Mouse (Mus musculus) frontal cortex, adult (tissue): ENCODE measurements at regions not wholly inside any gene's neighbourhood (a gene's known extent, or its start where the extent isn't known, plus 50 kb on each side); places are given as distances from the start of the nearest gene placed in this dataset.
A peak's percentile ranks its signal among the peaks of the same experiment; 100 is the strongest.

Experiments used
- ATAC-seq: cut with Nextera tagmentation; 2 replicates; pipeline ENCODE4 v1.9.2; 2017; ENCODE audit warnings: mild to moderate bottlenecking, moderate library complexity, mixed read lengths; ENCODE audit not compliant: low TSS enrichment

DNA sequence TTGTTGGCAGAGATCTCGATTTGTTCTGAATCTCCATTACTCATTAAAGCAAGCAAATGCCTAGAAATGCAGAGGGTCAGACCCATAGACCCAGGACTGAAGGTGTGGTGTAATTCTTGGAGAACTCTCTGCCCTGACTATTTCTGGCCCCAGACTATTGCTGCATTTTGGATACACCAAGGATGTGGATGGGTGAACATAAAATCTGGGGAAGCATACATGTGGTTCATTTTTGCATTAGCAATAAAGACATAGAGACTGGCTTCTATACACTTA is 303.0 kb downstream of the Meis1 start:
- ATAC-seq, result no peak

DNA sequence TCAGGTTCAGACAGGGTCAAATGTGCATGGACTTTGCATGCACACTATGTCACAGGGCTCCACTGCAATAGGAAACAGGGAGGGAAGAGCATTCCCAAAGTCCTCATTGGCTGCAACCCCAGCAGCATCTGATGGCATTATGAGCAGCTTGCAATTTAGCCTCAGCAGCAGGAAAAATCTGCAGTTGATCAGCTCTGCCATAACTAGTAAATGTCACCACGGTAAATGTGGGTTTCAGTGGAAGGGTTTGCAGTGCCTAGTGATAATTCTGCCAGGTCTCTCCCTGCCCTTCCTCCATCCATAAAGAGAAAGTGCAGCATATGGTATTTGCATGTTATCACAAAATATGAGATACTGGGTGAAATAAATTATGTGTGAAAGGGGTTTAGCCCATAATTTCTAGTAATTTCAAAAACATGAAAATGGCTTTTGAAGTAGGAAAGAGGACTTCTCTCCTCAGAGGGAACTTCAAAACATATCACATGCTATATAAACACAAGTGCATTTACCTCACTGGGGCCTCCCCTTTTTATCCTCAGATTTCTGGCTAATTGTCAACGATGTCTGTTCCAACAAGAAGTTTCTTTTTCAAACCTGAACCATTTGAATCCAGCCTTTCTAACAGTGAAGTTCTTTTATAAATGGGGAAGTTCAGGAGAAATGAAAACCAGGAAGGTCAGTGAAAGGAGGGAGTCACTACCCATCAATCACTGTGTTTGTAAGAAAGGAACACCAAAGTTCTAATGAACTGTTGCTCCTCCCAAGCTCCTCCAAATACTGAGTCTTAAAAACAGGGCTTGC is 303.5 kb downstream of the Meis1 start:
- ATAC-seq, result no peak

DNA sequence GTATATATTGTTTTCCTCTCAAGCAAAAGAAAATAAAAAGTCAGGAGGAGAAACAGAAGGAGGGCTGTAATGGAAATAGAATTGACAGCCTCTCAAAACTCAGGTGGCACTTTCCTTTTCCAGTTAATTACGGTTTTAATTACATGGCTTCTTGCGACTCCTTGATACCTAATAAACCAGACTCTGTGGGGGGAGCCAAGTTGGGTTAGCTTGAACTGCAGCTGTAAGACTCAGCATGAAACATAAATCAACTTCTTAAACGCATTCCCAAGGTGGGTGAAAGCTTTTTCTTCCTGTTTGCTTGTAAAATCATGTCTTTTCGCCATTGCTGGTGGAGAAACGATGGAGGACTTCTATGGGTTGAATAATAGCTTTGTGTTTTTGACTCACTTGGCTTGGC is 304.4 kb downstream of the Meis1 start:
- ATAC-seq, result no peak

DNA sequence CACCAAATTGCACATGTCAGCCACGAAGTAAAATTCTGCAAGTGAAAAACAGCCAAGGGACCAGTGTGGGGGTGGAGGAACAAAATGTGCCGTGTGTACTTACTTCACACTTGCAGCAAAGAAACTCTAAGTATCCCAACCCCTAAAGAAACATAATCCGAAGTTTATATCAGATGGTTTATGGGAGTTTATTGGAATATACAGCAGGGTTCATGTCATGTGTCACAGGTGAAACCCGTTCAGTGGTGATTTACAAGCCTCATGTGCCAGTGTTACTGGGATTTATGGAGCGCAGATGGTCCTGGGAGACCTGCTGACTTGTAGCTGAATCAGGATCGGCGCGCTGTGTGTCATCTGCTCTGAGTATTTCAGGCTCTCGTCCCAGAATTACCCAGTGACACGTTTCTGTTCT is 306.1 kb downstream of the Meis1 start:
- ATAC-seq, result peak; percentile 91

DNA sequence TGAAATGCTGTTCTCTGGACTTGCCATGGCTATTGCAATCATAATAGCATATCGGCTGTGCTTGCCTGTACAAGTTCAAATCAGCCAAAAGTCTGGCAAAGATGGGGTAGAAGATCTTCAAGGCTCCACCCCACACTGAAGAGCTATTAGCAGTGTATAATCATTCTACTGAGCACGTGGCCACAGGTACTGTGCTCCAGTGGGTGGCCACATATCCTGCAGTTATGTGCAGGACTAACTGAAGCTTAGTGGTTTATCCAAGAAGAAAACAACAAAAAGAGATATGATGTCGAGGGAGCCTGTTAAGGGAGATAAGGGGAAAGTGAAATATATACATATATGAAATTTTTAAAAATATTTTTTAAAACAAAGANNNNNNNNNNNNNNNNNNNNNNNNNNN is 309.2 kb downstream of the Meis1 start:
- ATAC-seq, result no peak

DNA sequence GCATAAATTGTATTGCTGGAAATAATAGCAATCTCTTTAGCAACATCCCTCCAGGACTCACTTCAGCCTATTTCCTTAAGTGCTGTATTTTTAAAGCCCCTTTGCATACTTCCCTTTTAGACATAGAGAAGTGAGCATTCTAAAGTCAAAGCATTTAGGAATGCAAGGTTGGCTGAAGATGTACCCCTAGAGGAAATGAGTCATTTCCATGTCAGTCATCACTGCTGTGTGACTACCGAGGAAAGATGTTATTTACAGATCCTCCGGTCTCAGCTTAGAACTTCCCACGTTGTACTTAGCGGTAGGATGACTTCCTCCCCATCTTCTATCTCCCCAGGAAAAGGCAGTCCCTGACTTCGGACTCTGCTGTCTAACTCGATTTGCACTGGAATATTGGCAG is 337.2 kb downstream of the Meis1 start:
- ATAC-seq, result peak; percentile 55; the same call in 1 of the 2 replicates

DNA sequence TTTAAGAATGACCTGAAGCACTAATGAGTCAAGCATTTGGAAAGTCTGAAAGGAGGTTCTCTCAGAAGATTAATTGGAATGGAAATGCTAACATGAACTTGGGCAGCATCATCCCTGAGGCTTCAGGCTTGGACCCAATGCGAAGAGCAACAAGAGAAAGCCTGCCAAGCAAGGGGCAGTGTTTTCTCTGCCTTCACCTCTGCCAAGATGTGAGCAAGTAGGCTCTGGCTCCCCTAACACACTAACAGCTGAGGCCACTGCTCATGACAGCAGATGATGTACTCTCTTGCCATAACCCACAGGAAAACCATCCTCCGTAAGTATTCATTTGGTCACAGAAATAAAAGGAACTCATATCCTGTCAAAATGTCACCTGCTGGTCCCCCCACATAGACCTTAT is 341.9 kb downstream of the Meis1 start:
- no peak for ATAC-seq

DNA sequence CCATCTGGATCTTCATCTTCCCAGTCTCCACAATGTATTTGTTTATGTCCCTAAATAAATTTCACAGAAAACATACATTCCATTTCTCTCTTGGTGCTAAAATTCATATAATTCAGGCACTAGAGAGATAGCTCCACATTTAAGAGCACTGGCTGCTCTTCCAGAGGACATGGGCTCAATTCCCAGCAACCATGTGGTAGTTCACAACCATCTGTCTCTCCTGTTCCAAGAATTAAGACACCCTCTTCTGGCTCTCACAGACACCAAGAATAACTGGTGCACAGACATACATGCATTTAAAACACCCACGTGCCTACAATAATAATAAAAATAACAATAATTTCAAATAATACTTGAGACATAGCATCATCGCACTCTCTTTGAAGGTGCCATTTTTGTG is 347.8 kb downstream of the Meis1 start:
- ATAC-seq, result peak; percentile 80

DNA sequence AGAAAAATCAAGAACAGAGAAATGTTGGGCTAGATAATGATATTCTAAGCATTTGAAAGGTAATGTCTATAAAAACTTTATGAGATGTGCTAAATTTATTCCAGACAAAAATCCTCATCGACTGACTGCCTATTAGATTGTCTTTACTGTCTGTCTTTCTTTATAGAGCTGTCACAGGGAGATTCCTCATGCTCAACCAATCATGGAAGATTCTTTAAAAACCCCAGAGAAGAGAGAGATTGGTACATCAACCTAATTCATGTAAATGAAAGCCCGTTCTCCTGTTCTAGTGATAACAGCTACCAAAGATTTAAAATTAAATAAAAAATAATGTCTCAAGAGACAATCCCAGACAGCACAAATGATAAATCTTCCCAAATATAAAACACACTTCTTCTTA is 349.5 kb downstream of the Meis1 start:
- ATAC-seq, result no peak

DNA sequence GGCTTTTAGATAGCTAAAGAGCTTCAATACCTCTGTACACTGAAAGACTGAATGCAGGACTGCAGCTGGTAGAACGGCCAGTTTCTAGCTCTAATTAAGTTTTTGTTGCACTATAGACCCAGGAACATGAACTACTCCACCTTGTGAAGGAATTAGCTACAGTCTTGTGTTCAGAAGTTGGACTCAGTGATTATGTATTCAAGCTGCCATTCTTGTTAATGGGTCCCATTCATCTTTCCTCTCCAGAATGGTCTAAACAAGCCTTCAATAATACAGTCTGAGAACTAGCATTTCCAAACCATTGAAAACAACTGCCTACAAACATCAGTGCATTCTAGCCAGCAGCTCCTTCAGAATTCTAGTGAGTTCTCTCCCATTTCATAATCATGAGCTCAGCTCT is 362.4 kb downstream of the Meis1 start:
- 0 out of 2 replicates have a peak, but pooled peaks have one; percentile 6 for ATAC-seq

DNA sequence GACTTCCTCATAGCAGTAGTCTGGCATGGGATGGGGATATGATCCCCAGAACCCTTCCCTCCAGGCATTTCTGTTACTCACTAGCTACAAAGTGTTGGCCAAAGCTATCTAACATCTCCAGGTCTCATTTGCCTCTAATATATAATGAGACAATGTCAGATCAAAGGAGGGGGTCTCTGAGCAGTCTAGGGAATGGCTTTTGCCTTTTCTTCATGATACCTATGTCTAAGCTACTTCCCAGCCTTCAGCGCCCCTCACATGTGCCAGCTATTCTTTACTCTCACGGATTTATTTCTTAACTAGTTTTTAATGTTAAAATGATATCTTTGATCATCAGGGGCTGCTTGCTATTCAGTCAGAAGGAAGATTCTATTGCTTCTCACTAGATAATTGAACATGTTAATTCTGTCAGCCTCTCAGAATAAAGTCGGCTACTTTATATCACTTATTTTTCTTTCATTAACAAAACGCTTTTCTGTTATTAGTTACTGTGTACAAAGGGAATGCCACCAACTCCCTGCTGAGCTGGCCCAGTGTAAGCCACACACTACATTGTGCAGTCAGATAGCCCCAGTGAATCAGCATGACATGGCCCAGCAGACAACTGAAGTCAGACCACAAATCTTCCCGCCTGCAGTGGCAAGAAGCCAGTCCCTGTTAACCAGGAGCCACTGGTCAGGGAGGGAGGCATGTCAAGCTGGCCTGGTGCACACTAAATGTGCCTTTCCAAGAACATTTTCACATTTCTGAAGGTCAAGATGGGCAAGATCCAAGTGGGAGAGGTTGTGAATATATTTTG is 386.6 kb downstream of the Meis1 start:
- no peak for ATAC-seq

DNA sequence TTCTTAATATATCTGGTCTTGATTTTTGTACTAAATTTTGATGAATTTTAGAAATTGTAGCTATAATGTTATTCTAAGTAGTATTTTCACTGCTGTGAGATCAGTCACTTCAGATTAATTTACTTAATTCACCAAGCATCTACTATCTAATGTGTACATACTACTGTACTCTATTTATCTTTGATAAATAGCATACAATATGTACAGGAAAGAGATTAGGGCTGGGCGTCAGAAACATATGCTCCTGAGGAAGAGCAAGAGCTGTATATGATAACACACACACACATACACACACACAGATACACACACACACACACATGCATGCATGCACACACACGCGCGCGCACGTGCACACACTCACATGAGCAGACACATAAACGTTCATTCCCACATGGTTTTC is 387.2 kb downstream of the Meis1 start:
- ATAC-seq, result no peak

DNA sequence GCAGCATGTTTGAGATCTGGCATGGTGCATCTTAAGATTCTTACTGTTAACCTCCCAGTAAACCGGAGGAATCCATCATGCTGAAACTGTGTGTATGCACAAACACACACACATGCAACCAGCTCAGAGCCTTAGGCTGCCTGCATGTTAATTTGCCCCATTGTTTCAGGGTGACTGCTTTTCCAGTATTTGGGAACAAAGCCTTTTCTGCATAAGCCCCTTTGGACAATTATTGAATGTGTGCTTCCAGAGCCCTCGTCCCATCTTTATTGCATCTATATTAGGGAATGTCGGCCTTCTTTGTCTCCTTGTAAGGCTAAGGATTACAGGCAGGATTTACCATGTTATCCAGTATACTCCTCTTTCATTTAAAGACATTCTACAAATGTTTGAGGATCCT is 397.0 kb downstream of the Meis1 start:
- ATAC-seq, result no peak

DNA sequence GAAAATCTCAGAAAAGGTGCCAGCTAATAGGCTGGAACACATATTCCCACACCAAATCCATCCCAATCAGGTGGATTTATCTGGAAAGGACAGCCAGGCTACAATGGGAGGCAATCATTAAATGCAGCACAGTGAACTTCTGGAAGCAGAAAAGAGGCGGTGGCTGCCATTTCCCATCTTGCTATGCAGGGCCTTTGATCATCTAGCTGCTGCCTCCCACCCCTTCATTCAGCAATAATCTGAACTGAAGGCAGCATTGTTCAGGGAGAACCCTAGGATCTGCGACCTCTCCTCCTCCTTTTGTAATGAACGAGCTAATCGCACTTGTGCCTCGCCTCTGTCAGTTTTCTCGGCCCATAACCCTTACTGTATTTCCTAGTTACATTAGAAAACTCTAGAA is 413.9 kb downstream of the Meis1 start:
- no peak for ATAC-seq

DNA sequence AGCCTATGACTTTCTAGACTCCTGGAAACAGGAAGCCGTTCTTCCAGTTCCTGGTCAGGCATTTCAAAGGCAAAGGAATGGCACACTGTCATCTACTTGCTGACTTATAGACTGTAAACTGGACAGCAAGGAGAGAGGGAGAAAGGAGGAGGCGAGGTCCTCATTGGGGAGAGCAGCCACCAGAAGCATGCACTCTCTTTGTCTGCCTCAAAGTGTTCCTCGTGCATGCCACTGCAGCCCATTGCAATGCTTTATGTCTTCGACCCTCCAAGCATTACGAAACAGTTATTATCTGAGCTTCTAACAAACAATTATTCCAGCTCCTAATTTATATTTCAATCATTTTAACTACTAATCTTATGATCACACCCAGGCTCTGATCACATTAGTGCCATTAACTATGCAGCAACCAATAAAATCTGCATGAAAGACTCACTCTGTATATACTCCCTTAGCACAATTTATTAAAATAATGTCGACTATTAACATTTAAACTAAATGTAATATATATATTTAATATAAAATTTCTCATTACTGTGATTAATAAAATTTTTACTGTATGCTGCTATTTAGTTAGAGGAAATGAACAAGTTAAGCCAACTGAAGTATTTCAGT is 417.1 kb downstream of the Meis1 start:
- ATAC-seq, result no peak

DNA sequence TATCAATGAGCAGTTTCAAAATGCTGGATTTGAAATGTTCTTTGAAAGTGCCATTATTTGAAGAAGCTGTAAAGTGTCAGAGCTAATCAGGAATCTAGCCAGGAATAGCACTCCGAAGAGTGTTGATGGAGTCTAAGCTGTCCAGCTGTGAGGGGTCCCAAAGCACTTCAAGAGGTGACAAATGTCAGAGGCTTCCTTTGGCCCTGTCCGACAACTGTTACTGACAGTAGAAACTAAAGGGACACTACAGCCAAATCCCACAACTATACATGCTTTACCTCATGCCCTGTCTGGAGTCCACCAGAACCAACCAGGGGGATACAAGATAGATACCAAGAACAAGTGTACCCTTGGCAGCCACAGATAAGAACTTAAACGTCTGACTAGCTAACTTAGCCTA is 420.4 kb downstream of the Meis1 start:
- no peak for ATAC-seq

DNA sequence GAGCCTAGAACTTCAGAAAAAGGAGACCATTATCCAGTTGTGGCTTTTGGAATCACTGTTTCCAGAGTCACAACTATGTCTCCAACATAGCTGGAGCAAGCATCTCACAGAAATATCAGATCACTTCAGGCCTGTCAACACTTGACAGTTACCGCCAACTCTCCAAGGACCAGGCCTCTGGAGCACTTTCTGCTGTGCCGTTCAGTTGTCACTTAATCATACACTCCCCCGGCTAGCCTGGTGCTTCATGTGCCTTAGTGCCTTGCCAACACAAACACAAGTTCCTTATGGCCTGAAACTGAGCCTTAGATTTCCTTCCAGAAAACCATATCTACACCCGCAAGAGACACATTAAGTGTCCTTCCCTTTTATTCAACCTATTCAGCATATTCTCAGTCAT is 421.8 kb downstream of the Meis1 start:
- ATAC-seq, result no peak

DNA sequence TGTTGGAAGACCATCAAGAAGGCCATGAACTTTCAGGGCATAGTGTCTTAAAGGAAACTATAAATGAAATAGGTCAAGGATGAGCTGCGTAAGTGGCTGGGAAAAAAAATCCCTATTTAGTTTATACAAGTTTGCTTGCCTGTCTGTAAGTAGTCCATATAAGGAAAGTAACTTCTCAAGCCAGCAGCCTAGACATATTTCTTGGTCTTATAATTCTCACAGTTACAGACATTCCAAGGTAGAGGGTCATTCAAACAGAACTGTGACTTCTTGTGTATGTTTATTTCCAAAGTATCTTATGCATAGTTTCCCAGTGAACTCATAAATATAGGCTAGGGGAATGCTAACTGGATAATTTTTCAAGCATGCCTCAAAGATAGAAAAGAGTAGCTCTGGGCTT is 428.3 kb downstream of the Meis1 start:
- ATAC-seq, result no peak

DNA sequence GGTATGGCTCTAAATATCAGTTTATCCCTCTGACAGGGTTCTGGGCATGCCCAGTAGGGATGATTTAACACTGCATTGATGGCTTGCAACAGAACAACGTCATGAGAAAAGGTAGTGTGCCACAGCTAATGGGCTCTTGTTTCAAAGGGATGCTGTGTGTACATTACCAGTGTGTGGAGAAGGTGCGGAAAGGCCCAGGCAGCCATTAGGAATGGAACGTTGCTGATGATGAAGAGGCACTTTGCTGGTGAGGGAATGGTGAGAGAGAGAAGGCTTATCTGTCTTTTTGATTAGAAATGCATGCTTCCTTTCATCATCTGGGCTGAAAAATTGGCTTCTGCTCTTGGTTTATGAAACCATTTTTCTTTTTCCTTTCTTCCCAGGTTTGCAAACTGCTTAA is 432.3 kb downstream of the Meis1 start:
- ATAC-seq, result no peak

DNA sequence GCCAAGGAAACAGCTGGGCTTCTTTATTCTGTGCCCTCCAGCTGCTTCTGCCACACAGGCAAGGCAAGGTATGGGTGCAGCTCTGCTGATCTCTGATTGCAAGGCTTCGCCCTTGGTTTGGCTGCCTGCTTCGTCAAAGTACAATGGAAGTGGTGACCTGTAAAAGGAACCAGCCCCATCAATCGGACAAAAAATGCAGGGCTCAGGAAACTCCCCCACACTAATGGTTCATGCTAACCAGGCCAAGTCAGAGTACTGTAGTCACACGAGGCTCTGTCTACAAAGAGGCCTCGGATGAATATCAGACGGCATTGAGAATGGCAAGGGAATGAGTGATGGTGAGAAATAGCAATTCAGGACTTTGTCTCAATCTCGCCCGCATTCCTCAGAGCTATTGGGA is 433.8 kb downstream of the Meis1 start:
- ATAC-seq, result no peak

DNA sequence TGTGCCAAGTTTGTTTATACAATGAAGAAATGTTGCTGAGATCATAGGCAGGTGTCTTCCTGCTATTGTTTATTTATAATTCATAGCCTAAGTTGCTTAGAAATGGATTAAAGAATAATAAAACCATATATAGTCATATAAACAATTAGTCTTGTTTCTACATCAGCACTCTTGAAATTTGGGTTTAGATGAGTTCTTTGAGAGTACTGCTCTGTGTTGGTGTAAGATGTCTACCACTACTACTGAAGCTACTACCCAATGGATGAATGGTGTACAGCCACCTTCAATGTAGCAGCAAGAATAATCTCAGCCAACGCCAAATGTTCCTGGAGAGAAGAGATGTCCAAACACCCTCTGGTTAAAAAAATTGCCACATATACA is 436.0 kb downstream of the Meis1 start:
- no peak for ATAC-seq

DNA sequence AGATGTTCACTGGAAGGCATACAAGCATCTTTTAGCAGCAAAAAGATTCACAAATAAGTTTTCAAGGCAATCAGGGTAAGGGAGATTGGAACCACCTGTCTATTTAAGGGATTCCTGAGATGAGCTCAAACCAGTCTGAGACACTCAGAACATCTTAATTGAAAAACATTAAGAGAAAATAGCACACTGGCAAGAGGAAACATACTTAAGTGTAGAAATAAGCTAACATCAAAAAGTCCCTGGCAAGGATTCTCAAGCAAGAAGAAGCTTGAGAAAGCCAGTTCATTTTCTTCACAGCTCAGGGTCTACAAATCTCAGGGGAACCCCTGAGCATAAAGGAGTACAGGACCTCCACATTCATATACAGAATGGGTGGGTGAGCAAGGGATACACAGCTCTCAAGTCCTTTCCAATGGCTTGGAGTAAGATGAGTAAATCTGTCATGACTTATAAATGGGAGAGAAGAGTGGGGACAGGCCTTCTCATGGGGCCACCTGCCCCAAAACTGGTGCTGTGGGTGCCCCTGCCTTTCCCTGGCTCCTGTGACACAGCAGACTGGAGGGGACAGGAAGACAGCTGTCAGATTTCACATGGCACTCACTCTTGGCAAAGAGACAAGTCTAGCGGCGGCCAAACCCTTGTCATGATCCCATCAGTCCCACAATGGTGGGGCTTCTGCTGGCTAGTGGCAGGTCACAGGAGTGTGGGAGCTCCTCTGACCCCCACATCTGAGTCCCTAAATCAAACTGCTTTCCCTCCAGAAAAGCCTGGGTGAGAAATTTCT is 436.6 kb downstream of the Meis1 start:
- ATAC-seq, result no peak
